ENCODE assay signal across 11 mouse cellular contexts in genomic region chr11:66567382-66567781, GRCm38 (mm10). TPM values are rescaled to one million over a fixed set of nuclear protein-coding genes. Genes with fewer than 3 reads are reported as not detected.
DNase-seq lines count a peak whose midpoint lies in the region; ATAC-seq and TF ChIP-seq lines count a peak whose summit lies in the region.
"Had no signal": no experiment of that assay in that cellular context is flagged by ENCODE, and none has a peak within 500 bp of the region (broad histone marks: within the 10 kb centered on the region; RNA-seq: fewer than 3 reads in every experiment).

No protein-coding gene starts in this region.

- H3K27ac ChIP-seq in intestine, embryonic 14.5 days (ENCODE audit: low read depth), result no peak overlapping the region
- H3K27ac ChIP-seq in intestine, embryonic 16.5 days (ENCODE audit: low read length), result no peak overlapping the region
- no peak overlapping the region for H3K27ac ChIP-seq in embryonic facial prominence, embryonic 12.5 days
- H3K27ac ChIP-seq in hindbrain, postnatal 0 days, result no peak overlapping the region
- H3K27ac ChIP-seq: liver, embryonic 13.5 days had no signal

- 0 out of 2 replicates have a peak, but pooled peaks cover 10% of the 10 kb centered on the region for H3K27me3 ChIP-seq in intestine, embryonic 14.5 days (replicated peaks; ENCODE audit: control insufficient read depth, insufficient read depth, low read length)
- peaks cover 4% of the 10 kb centered on the region; the same call in 1 of the 2 replicates for H3K27me3 ChIP-seq in intestine, embryonic 16.5 days (replicated peaks; ENCODE audit: control insufficient read depth, insufficient read depth, low read length)
- H3K27me3 ChIP-seq in embryonic facial prominence, embryonic 12.5 days, result peaks cover 27% of the 10 kb centered on the region
- H3K27me3 ChIP-seq in hindbrain, postnatal 0 days (ENCODE audit: insufficient read depth, low read length), result no peaks in the 10 kb centered on the region

- no peak for TF ChIP-seq CTCF in hindbrain, postnatal 0 days (IDR thresholded peaks at IDR 0.05; ENCODE audit: low read depth)

- no peak for ATAC-seq in intestine, embryonic 14.5 days (replicated peaks; ENCODE audit: low FRiP score, low TSS enrichment, low read depth)
- ATAC-seq in intestine, embryonic 16.5 days, result no peak
- no peak for ATAC-seq in embryonic facial prominence, embryonic 12.5 days (ENCODE audit: insufficient number of reproducible peaks, insufficient read depth, low FRiP score, low TSS enrichment)
- no peak for ATAC-seq in hindbrain, postnatal 0 days

- no peaks in the 10 kb centered on the region for H3K9me3 ChIP-seq in intestine, embryonic 14.5 days (ENCODE audit: control insufficient read depth, low read length)
- H3K9me3 ChIP-seq in intestine, embryonic 16.5 days (ENCODE audit: control insufficient read depth, low read length), result no peaks in the 10 kb centered on the region
- H3K9me3 ChIP-seq in embryonic facial prominence, embryonic 12.5 days, result no peaks in the 10 kb centered on the region
- no peaks in the 10 kb centered on the region for H3K9me3 ChIP-seq in hindbrain, postnatal 0 days (ENCODE audit: low read length)
- H3K9me3 ChIP-seq: liver, embryonic 13.5 days had no signal

- no peak overlapping the region for H3K4me3 ChIP-seq in intestine, embryonic 14.5 days (ENCODE audit: low read depth, low read length)
- H3K4me3 ChIP-seq in intestine, embryonic 16.5 days (ENCODE audit: low read length), result no peak overlapping the region
- H3K4me3 ChIP-seq in embryonic facial prominence, embryonic 12.5 days, result no peak overlapping the region
- H3K4me3 ChIP-seq in hindbrain, postnatal 0 days (ENCODE audit: low read length), result no peak overlapping the region
- H3K4me3 ChIP-seq: liver, embryonic 13.5 days had no signal

- WGBS in intestine, embryonic 14.5 days, result 3% methylated on average over 10 of the region's 10 CpGs
- 6% methylated on average over 10 of the region's 10 CpGs for WGBS in intestine, embryonic 16.5 days
- 6% methylated on average over 10 of the region's 10 CpGs for WGBS in embryonic facial prominence, embryonic 12.5 days
- WGBS in hindbrain, postnatal 0 days, result 16% methylated on average over 10 of the region's 10 CpGs

- no peaks in the 10 kb centered on the region for H3K4me1 ChIP-seq in intestine, embryonic 14.5 days (replicated peaks; ENCODE audit: control insufficient read depth, insufficient read depth, low read length)
- H3K4me1 ChIP-seq in intestine, embryonic 16.5 days (ENCODE audit: control insufficient read depth, insufficient read depth, low read length), result no peaks in the 10 kb centered on the region
- H3K4me1 ChIP-seq in embryonic facial prominence, embryonic 12.5 days, result no peaks in the 10 kb centered on the region
- H3K4me1 ChIP-seq in hindbrain, postnatal 0 days (ENCODE audit: insufficient read depth, low read length), result 0 out of 2 replicates have a peak, but pooled peaks cover 5% of the 10 kb centered on the region
- H3K4me1 ChIP-seq: liver, embryonic 13.5 days had no signal

- 0 out of 2 replicates have a peak overlapping the region, but pooled peaks have one; percentile 5 for H3K4me2 ChIP-seq in intestine, embryonic 14.5 days (ENCODE audit: low read length)
- H3K4me2 ChIP-seq in intestine, embryonic 16.5 days (ENCODE audit: low read depth, low read length), result no peak overlapping the region
- H3K4me2 ChIP-seq in embryonic facial prominence, embryonic 12.5 days (replicated peaks), result peak overlapping the region; percentile 10; the same call in 1 of the 2 replicates
- H3K4me2 ChIP-seq in hindbrain, postnatal 0 days (ENCODE audit: low read depth, low read length), result peak overlapping the region; percentile 26
- H3K4me2 ChIP-seq: liver, embryonic 13.5 days had no signal

- DNase-seq in intestine, embryonic 14.5 days (ENCODE audit: low spot score), result no peak
- peak; percentile 22 for DNase-seq in c-Kit-positive CD71-negative TER-119-negative erythroid progenitor cells, embryonic 14.5 days (ENCODE audit: low read depth)
- DNase-seq in hindbrain, postnatal 0 days (ENCODE audit: low spot score), result no peak
- no peak for DNase-seq in c-Kit-positive CD71-positive TER-119-positive erythroid progenitor cells, embryonic 14.5 days (ENCODE audit: low spot score)
- no peak for DNase-seq in right cerebral cortex, postnatal 36 days (ENCODE audit: low spot score in 2 of 2)
- DNase-seq in layer of hippocampus, adult 9-10 months (ENCODE audit: low spot score), result no peak
- DNase-seq: cerebellum, postnatal 25 days; liver, embryonic 13.5 days; thymus, adult 2 months had no signal

- no peak overlapping the region for H3K9ac ChIP-seq in intestine, embryonic 14.5 days (ENCODE audit: low read length)
- no peak overlapping the region for H3K9ac ChIP-seq in intestine, embryonic 16.5 days (ENCODE audit: low read depth, low read length)
- H3K9ac ChIP-seq in embryonic facial prominence, embryonic 12.5 days, result no peak overlapping the region
- no peak overlapping the region for H3K9ac ChIP-seq in hindbrain, postnatal 0 days (replicated peaks; ENCODE audit: low read length)
- H3K9ac ChIP-seq: liver, embryonic 13.5 days had no signal

- H3K36me3 ChIP-seq in intestine, embryonic 14.5 days (ENCODE audit: control insufficient read depth, insufficient read depth, low read length), result no peaks in the 10 kb centered on the region
- H3K36me3 ChIP-seq in intestine, embryonic 16.5 days (ENCODE audit: control insufficient read depth, insufficient read depth, low read length), result no peaks in the 10 kb centered on the region
- no peaks in the 10 kb centered on the region for H3K36me3 ChIP-seq in embryonic facial prominence, embryonic 12.5 days
- H3K36me3 ChIP-seq in hindbrain, postnatal 0 days (ENCODE audit: insufficient read depth, low read length), result no peaks in the 10 kb centered on the region
- H3K36me3 ChIP-seq: liver, embryonic 13.5 days had no signal

RNA-seq across cellular contexts. Expression of gene Shisa6, which starts 41.6 kb away (rescaled TPM):
- polyA plus RNA-seq in intestine, embryonic 14.5 days (2014; fragmentation: Nextera tagmentation; extraction: Ambion mirVana), result 0.11 and 0.15 TPM in 2 replicates
- polyA plus RNA-seq in intestine, embryonic 16.5 days (2015; fragmentation: Nextera tagmentation; extraction: Ambion mirVana), result 0.05 and 0.06 TPM in 2 replicates
- polyA plus RNA-seq in embryonic facial prominence, embryonic 12.5 days (2016; fragmentation: Nextera tagmentation; extraction: Ambion mirVana), result 0.12 and 0.36 TPM in 2 replicates
- total RNA-seq in hindbrain, postnatal 0 days (2014; rRNA removed), result 12.6 and 17.8 TPM in 2 replicates
- polyA plus RNA-seq in hindbrain, postnatal 0 days (2015; fragmentation: Nextera tagmentation; extraction: Ambion mirVana), result 3.7 and 4.4 TPM in 2 replicates
- polyA plus RNA-seq: liver, embryonic 13.5 days had no signal
